Mouse (Mus musculus) CH12.LX (cell line): Measurements from ENCODE around the gene Tbc1d16. TPM values are rescaled to one million over a fixed set of nuclear protein-coding genes. Genes with fewer than 3 reads are reported as not detected.
A peak's percentile ranks its signal among the peaks of the same experiment; 100 is the strongest.

ENCODE experiments used
- DNase-seq: peaks from one replicate; pipeline ENCODE4 v3.0.0-alpha.2; 2013; ENCODE audit errors: extremely low read depth
- H3K27ac ChIP-seq: 2 replicates; pipeline ENCODE4 v1.5.1; 2012; ENCODE audit warnings: low read depth, mild to moderate bottlenecking, control low read depth, moderate library complexity; ENCODE audit not compliant: insufficient read depth
- H3K27me3 ChIP-seq: replicated peaks from 2 replicates; pipeline ENCODE3; 2012; ENCODE audit warnings: inconsistent platforms
- H3K36me3 ChIP-seq, 2 experiments: replicated peaks in 1 of 2; 2 replicates each; pipeline versions ENCODE3 to v1.6.1; 2012; ENCODE audit warnings: inconsistent platforms in 1 of 2, low read length in 1 of 2, mild to moderate bottlenecking in 1 of 2, mixed read lengths in 1 of 2, moderate library complexity in 1 of 2; ENCODE audit not compliant: control insufficient read depth in 1 of 2, insufficient read depth in 1 of 2
- H3K4me1 ChIP-seq, 2 experiments: 2 replicates each; pipeline ENCODE4 v1.6.1; 2012; ENCODE audit warnings: inconsistent platforms in 1 of 2, moderate library complexity in 1 of 2; ENCODE audit not compliant: insufficient read depth in 2 of 2, control insufficient read depth in 1 of 2
- H3K4me2 ChIP-seq: 2 replicates; pipeline ENCODE4 v1.6.1; 2012; ENCODE audit warnings: low read depth, mild to moderate bottlenecking, control low read depth; ENCODE audit not compliant: poor library complexity, insufficient read depth, severe bottlenecking
- H3K4me3 ChIP-seq, 3 experiments: fragments of 150-350 bp in 1 of 3; sonication (generic) in 1 of 3; replicated peaks in 1 of 3; 2 replicates each; pipeline versions ENCODE3 to v1.5.1; 2011 to 2012; ENCODE audit warnings: low read depth in 2 of 3, low read length in 2 of 3, mild to moderate bottlenecking in 2 of 3, moderate library complexity in 2 of 3, control low read depth in 1 of 3, improper control_type of control experiment in 1 of 3, inconsistent platforms in 1 of 3, mixed read lengths in 1 of 3; ENCODE audit not compliant: poor library complexity in 1 of 3
- H3K79me2 ChIP-seq: replicated peaks from 2 replicates; pipeline ENCODE4 v1.6.1; 2012; ENCODE audit warnings: mild to moderate bottlenecking, moderate library complexity; ENCODE audit not compliant: control insufficient read depth, poor library complexity, insufficient read depth, severe bottlenecking; ENCODE audit errors: extremely low read depth
- H3K9ac ChIP-seq: 2 replicates; pipeline ENCODE4 v1.6.1; 2012; ENCODE audit warnings: low read depth, mild to moderate bottlenecking, control low read depth, moderate library complexity; ENCODE audit not compliant: insufficient read depth
- H3K9me3 ChIP-seq: replicated peaks from 2 replicates; pipeline ENCODE3; 2012; ENCODE audit warnings: low read length, inconsistent platforms, mixed read lengths
- CHD1 ChIP-seq: IDR thresholded peaks from 2 replicates; pipeline ENCODE4 v1.6.1; 2012; ENCODE audit warnings: low read depth, low read length, improper control_type of control experiment, inconsistent platforms
- E2F4 ChIP-seq: IDR thresholded peaks from 2 replicates; pipeline ENCODE4 v1.6.1; 2011; ENCODE audit warnings: low read depth, low read length, improper control_type of control experiment; ENCODE audit not compliant: insufficient replicate concordance
- ELF1 ChIP-seq: IDR thresholded peaks from 2 replicates; pipeline ENCODE4 v1.6.1; 2014; ENCODE audit warnings: low read depth, mild to moderate bottlenecking, inconsistent platforms, low read length, improper control_type of control experiment
- ETS1 ChIP-seq: conservative IDR thresholded peaks from 2 replicates; pipeline ENCODE4 v1.6.1; 2012; ENCODE audit warnings: low read depth, mild to moderate bottlenecking, inconsistent platforms, low read length, improper control_type of control experiment, moderate library complexity
- GABPA ChIP-seq: IDR thresholded peaks from 2 replicates; pipeline ENCODE4 v1.6.1; 2012; ENCODE audit warnings: low read depth, low read length, improper control_type of control experiment, inconsistent platforms; ENCODE audit not compliant: insufficient replicate concordance
- JUN ChIP-seq: IDR thresholded peaks from 2 replicates; pipeline ENCODE4 v1.6.1; 2011; ENCODE audit warnings: low read depth, mild to moderate bottlenecking, low read length, improper control_type of control experiment, moderate library complexity; ENCODE audit not compliant: insufficient read depth
- KAT2A ChIP-seq: IDR thresholded peaks from 2 replicates; pipeline ENCODE4 v1.6.1; 2012; ENCODE audit warnings: low read length, improper control_type of control experiment, inconsistent platforms; ENCODE audit not compliant: insufficient replicate concordance
- MAFK ChIP-seq: IDR thresholded peaks from 2 replicates; pipeline ENCODE4 v1.6.1; 2011; ENCODE audit warnings: low read length, improper control_type of control experiment; ENCODE audit not compliant: insufficient replicate concordance
- MAX ChIP-seq: IDR thresholded peaks from 2 replicates; pipeline ENCODE4 v1.6.1; 2011; ENCODE audit warnings: low read length, improper control_type of control experiment
- MAZ ChIP-seq: IDR thresholded peaks from 2 replicates; pipeline ENCODE4 v1.6.1; 2012; ENCODE audit warnings: low read depth, mild to moderate bottlenecking, inconsistent platforms, low read length, improper control_type of control experiment, moderate library complexity
- MYC ChIP-seq: IDR thresholded peaks from 2 replicates; pipeline ENCODE4 v1.6.1; 2011; ENCODE audit warnings: low read depth, mild to moderate bottlenecking, improper control_type of control experiment, low read length
- NELFE ChIP-seq: IDR thresholded peaks from 2 replicates; pipeline ENCODE4 v1.6.1; 2011; ENCODE audit warnings: low read depth, low read length, improper control_type of control experiment
- NRF1 ChIP-seq: IDR thresholded peaks from 2 replicates; pipeline ENCODE4 v1.6.1; 2014; ENCODE audit warnings: low read depth, mild to moderate bottlenecking, inconsistent platforms, low read length, improper control_type of control experiment, moderate library complexity
- PAX5 ChIP-seq: IDR thresholded peaks from 2 replicates; pipeline ENCODE4 v1.6.1; 2012; ENCODE audit warnings: low read length, inconsistent platforms, mixed read lengths
- POLR2A ChIP-seq: IDR thresholded peaks from 2 replicates; pipeline ENCODE4 v1.6.1; 2011; ENCODE audit warnings: low read depth, mild to moderate bottlenecking, improper control_type of control experiment, low read length
- POLR2AphosphoS2 ChIP-seq: IDR thresholded peaks from 2 replicates; pipeline ENCODE4 v1.6.1; 2011; ENCODE audit warnings: low read depth, low read length, improper control_type of control experiment
- RAD21 ChIP-seq: IDR thresholded peaks from 2 replicates; pipeline ENCODE4 v1.6.1; 2011; ENCODE audit warnings: low read depth, mild to moderate bottlenecking, low read length, improper control_type of control experiment, moderate library complexity
- SIN3A ChIP-seq: IDR thresholded peaks from 2 replicates; pipeline ENCODE4 v1.6.1; 2012; ENCODE audit warnings: low read length, improper control_type of control experiment, inconsistent platforms
- TCF12 ChIP-seq: IDR thresholded peaks from 2 replicates; pipeline ENCODE4 v1.6.1; 2014; ENCODE audit warnings: low read depth, mild to moderate bottlenecking, inconsistent platforms, low read length, improper control_type of control experiment
- UBTF ChIP-seq: IDR thresholded peaks from 2 replicates; pipeline ENCODE4 v1.6.1; 2012; ENCODE audit warnings: low read depth, mild to moderate bottlenecking, inconsistent platforms, low read length, improper control_type of control experiment, moderate library complexity
- USF1 ChIP-seq: IDR thresholded peaks from 2 replicates; pipeline ENCODE4 v1.6.1; 2014; ENCODE audit warnings: low read depth, mild to moderate bottlenecking, inconsistent platforms, low read length, improper control_type of control experiment
- ZMIZ1 ChIP-seq: IDR thresholded peaks from 2 replicates; pipeline ENCODE4 v1.6.1; 2012; ENCODE audit warnings: low read depth, mild to moderate bottlenecking, inconsistent platforms, low read length, improper control_type of control experiment
- dilution Hi-C: fragments of 300-500 bp; cut with MboI; formaldehyde crosslinking; loops from 2 replicates; pipeline ENCODE4 v1.14.3; 2020; ENCODE audit warnings: low sequenced_read_pairs; ENCODE audit not compliant: extremely low pct_unique_long_range_greater_than_20kb, extremely low pct_ligation_motif_present
- in situ Hi-C: fragments of 300-500 bp; cut with MboI; formaldehyde crosslinking; loops from 3 replicates; pipeline ENCODE4 v1.14.3; 2019; ENCODE audit warnings: low sequenced_read_pairs, low pct_ligation_motif_present, low pct_unique_long_range_greater_than_20kb, mixed read lengths
- polyA plus RNA-seq: library from polyadenylated mRNA; unstranded; fragments of >175 nt; gene quantifications from 2 replicates; pipeline ENCODE4 v1.2.1, GENCODE M21; 2012; ENCODE audit warnings: low read depth; ENCODE audit not compliant: insufficient read length
- total RNA-seq, 2 experiments: library from RNA; depleted of rRNA; stranded (reverse); fragments of 300-350 nt in 1 of 2; fragments of >200 nt in 1 of 2; gene quantifications; 2 replicates each; pipeline ENCODE4 v1.2.3; 2012 to 2014

The Tbc1d16 gene
- total and polyA plus RNA-seq, 3 experiments, result 0.79 to 15.9 (median 2.7) TPM

DNA sequence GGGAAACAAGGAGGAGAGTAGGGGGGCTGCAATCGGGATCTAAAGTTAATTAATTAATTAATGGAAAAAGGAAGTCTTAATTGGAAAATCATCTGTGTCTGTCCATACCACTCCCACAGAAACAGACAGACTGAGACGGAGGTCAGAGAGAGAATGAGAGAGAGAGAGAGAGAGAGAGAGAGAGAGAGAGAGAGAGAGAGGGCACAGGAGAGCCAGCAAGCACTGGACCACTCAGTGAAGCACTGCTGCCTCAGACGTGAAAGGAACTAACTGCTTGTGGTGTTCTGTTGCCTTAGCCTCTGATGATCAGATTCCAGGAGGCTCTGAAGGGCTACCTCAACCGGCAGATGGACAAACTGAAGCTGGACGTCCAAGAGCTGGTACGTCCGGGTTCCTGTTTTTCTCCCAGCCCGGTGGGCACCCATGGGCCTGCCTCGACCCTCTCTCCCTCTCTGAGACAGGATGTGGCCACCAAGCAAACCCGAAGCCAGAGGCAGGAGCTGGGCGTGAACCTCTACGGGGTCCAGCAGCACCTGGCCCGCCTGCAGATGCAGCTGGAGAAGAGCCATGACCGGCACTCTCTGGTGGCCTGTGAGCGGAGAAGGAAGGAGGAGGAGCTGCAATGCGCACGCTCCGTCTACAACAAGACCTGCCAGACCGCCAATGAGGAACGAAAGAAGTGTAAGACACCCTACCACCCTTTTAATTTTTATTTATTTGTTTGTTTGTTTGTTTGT, 9.4 kb upstream of the Tbc1d16 start:
- dilution Hi-C loops (no loop called here), in situ Hi-C loops (no loop called here)
- Histone ChIP-seq H3K9me3 (peaks cover 14% of the 10 kb centered on the region), H3K27ac (peak overlapping the region; percentile 64), H3K27me3 (peaks cover 60% of the 10 kb centered on the region), H3K4me2 (peak overlapping the region; percentile 88), H3K9ac (peak overlapping the region; percentile 81), H3K36me3 (no peaks in the 10 kb centered on the region), H3K79me2 (no peaks in the 10 kb centered on the region), H3K4me3 (peak overlapping the region; percentile 40 to 68 (median 56)), H3K4me1 (peaks cover 13 to 31% of the 10 kb centered on the region in 2 experiments)
- TF ChIP-seq PAX5 (no peak), JUN (no peak), NELFE (peak; percentile 76; the same call in 1 of the 2 replicates), POLR2A (peak; percentile 74), POLR2AphosphoS2 (no peak), NRF1 (peak; percentile 83), MAZ (no peak), MAFK (no peak), E2F4 (no peak), RAD21 (no peak; the same call in 1 of the 2 replicates), UBTF (no peak; the same call in 1 of the 2 replicates), ELF1 (peak; percentile 34; the same call in 1 of the 2 replicates), MAX (0 out of 2 replicates have a peak, but pooled peaks have one; percentile 2), KAT2A (no peak), ZMIZ1 (peak; percentile 77), ETS1 (0 out of 2 replicates have a peak, but pooled peaks have one; percentile 5), GABPA (no peak), TCF12 (0 out of 2 replicates have a peak, but pooled peaks have one; percentile 42), USF1 (no peak), CHD1 (no peak), SIN3A (0 out of 2 replicates have a peak, but pooled peaks have one; percentile 9), MYC (no peak)
- peak; percentile 50 for DNase-seq
